Mouse (Mus musculus) cerebellum, adult 11 months (tissue): Measurements from ENCODE around the gene Macc1.

Source experiments
- DNase-seq: peaks from one replicate; pipeline ENCODE4 v3.0.0; 2022

Gene Macc1

DNA sequence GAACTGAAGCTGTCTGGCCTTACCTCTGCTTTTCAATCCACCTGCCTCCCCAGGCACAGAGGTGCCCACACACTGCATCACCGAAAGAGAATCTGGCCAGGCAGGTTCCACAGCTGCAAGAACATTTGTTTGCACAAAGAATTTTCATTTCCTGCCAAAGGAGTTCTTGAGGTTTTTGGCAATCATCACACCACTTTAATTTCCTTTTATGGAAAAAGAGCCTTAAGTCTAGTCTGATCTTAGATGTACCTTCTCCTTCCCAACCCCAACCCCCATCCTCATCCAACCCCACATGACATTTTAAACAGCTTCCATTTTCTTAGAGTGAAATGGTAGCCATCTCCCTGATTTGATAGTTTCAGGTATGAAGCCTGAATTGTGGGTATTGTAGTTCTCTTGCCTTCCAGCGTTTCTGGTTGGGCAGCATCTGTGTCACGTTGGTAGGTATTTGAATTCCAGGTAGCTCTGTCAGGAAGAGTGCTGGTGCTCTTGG is 76.2 kb downstream of the Macc1 start:
- no peak for DNase-seq

- DNase-seq: no peak
These were observed 84.1 kb downstream of the Macc1 start for GRCm38 (mm10) chr12:119398046-119398659.

DNA sequence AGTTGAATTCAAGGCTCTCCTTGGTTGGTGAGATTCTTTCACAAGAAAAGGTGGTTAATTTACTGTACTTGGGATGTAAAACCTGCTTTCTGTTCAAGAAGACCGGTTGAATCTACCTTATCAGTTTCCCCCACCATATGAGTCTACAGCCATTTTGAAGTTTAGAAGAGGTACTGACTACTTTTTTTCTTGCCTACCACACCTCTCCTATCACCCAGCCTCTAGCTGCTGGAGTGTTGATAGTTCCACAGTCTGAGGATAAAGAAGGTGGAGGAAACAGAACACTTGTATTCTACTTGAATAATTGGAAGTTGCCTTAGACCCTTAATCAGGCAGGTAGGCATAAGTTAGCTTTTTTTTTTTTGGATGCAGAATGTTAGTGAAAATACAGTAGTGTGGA is 88.2 kb downstream of the Macc1 start:
- DNase-seq: no peak

DNA sequence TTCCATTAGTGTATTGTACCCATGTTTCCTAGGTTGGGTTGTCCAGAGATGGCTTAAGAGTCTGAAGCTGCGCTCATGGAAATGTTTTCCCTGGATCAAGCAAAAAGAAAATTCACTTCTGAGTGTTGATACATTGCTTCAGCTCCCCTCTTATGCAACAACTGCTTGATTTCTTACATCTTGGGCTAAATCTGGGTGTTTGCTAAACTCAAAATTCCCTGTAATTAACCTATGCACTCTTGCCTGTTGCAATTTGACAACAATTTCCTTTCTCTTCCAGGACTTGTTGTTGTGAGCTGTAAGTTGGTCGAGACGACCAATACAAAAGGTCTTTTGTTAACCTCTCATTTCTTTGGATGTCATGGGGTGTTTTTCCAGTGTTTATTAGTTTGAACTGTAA is 88.7 kb downstream of the Macc1 start:
- no peak for DNase-seq

DNA sequence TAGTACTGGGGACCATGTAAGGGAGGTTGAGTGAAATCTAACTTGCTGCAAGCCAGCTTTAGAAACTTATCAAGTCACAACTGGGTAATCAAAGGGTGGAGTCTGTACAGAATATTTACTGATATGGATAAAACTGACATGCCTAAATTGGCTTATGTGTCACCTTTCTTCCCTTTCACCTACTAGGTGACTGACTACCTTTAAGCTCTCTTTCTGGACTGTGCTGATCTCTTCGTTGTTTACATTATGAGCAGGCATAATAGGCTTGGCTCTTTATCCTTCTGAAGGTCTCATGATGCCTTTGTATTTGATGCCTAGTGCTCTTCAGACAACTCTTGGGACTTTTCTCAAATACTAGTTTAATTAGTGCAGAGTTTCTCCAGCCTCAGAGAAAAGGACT is 90.7 kb downstream of the Macc1 start:
- no peak for DNase-seq

DNA sequence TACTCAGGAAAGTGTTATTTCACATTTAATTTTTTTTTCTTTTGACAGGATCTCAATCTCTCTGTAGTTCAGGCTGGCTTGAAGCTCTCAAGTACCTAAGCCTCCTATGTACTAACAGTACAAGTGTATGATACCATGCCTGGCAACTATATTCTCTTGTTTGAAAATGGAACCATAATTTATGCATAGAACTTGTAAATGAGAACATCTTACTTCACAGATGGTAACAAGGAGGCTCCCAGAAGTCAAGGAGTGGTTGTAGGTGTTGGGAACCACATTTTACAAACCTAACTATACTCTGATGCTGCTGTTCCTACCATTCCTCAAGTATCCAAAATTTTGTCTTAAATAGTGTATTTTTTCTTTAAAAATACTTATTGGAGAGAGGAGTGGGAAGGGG is 96.5 kb downstream of the Macc1 start:
- no peak for DNase-seq

- no peak for DNase-seq
These were observed 96.9 kb downstream of the Macc1 start for GRCm38 (mm10) chr12:119410956-119411355.

- DNase-seq: no peak
These were observed 97.9 kb downstream of the Macc1 start for GRCm38 (mm10) chr12:119411982-119412381.

GRCm38 (mm10) chr12:119415900-119416299 is 101.8 kb downstream of the Macc1 start:
- DNase-seq: no peak

DNA sequence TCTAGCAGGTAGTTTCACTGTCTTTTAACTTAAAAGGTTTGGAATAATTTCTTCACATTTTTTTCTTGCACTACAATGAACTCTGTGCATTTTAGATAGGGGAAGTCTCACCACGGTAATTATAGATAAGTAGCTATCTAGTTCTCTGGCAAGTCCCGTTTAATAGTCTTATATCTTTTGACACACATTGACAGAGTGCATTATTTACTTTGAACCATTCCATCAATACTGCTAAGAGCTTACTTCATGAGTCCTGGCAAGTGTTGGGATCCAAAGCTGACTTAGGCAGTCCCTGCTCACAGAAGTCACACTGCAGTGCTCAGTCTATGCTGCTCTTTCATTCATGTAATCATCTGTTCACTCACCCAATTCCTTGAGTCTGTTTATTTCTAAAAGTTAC is 111.7 kb downstream of the Macc1 start:
- no peak for DNase-seq

GRCm38 (mm10) chr12:119426182-119426886 is 112.3 kb downstream of the Macc1 start:
- no peak for DNase-seq

DNA sequence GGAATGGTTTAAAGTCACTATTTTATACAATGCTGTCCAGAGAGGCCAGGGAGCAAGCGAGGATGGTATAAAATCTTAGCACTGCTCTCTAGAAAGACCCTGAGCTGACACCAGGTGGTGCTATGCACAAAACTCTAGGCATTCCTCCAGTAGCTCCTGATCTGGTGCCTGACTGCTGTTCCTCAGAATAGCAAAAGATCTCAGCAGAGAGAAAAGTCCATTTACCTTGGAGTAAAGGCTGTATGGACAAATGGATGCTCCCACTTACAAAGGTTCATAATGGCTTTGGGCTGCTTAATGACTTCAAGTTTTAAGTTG is 112.8 kb downstream of the Macc1 start:
- no peak for DNase-seq

DNA sequence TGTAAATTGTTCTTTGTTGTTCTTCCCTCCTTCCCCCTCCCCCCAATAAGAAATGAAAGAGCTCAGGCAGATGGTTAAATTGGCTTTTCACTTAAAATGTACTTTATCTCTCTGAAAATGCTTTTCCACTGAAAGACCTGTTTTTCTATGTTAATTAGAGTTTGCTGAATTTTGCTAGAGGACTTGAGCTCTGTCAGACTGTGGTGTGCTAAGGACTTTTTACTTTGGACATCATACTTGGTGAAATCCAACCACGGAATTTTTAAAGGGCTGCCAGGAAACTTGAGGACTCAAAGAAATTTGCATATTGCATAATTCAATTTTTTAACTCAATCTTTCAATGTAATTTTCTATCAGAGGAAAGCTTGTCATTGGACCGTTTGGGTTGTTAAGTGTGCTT is 126.7 kb downstream of the Macc1 start:
- no peak for DNase-seq

- DNase-seq: no peak
These were observed 136.0 kb downstream of the Macc1 start for GRCm38 (mm10) chr12:119450116-119450515.

GRCm38 (mm10) chr12:119451232-119451631 is 137.2 kb downstream of the Macc1 start:
- DNase-seq: no peak

DNA sequence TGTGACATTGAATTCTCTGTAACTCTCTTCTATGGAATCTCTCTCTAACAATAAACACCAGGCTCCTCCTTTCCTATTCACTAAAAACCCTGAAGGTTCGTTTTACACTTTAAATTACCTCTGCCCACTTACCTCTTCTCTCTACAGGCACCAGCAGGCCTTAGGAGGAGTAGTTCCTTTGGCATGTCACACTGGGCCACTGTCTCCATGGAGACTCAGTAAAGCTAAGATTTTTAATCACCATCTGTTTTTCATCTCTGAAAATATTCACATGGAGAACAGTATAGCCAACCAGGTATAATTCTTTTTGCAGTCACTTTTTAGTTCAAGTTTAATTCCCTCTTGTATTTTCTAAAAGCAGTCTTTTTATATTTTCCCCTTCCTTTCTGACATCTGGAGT is 140.0 kb downstream of the Macc1 start:
- DNase-seq: no peak

DNA sequence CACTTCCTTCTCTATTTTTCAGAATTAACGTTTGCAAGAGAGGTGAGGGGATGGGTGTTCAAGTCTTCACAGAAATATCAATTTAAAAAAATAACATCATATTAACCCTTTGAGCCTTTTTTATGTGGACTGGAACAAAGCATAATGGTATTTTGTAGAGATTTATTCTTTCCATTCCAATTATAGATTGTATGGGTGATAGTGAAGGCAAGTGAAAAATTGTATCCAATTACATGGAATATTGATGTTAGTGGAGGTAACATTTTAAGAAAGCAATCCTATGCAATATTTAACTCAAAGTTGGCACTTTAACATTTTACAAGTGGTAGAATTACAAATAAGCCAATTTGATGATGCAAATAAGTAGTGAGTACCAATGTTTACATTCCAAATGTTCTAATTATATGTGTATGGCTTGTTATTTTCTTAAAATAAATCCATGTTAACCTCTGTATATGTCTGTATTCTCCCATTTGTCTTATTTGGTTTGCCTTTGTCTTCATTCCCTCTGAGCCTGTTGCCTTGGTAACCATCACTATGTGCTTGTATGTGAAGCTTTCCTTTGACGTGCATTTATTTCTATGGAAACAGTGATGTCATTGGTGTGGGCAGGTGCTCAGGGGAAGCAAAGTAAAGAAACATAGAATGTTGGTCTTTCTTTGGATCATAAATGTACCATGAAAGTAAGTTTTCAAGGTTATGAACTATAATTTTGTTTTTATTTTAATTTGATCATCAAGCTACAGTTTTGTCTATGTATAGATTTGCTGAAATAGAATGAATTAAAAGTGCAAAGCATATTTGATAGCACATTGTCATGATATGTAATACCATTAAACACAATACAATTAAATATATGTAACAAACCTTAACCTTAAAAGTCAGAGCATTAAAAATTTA is 150.2 kb downstream of the Macc1 start:
- no peak for DNase-seq

- no peak for DNase-seq
These were observed 150.8 kb downstream of the Macc1 start for GRCm38 (mm10) chr12:119464940-119465245.

GRCm38 (mm10) chr12:119467656-119468055 is 153.6 kb downstream of the Macc1 start:
- no peak for DNase-seq

DNA sequence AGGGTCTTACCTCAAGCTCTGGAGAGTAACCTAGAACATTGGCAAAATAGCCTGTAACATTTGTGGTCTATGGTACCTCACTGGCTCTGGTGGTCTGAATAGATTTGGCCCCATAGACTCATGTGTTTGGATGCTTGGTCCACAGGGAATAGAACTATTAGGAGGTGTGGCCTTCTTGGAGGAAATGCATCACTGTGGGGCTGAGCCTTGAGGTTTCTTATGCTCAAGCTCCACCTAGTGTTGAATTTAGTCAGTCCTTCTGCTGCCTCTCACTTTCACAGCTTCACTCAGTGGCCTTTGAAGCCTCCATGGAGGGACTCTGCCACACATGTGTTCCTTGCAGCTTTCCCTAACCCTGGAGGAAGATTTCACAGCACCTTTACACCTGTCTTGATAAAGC is 156.2 kb downstream of the Macc1 start:
- DNase-seq: no peak

DNA sequence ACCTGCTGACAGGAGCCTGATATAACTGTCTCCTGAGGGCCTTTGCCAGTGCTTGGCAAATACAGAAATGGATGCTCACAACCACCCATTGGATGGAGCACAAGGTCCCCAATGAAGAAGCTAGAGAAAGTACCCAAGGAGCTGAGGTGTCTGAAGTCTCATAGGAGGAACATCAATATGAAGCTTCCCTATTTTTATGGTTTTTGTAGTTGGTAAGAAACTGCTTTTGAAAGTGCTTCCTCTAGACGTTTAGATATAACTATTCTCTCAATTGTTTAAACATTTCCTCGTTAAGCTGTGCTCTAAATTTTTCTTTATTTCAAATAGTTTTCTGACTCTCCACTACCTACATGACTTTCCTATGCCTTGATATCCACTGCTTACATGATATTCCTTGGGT is 169.2 kb downstream of the Macc1 start:
- no peak for DNase-seq

GRCm38 (mm10) chr12:119483922-119484631 is 170.0 kb downstream of the Macc1 start:
- no peak for DNase-seq

DNA sequence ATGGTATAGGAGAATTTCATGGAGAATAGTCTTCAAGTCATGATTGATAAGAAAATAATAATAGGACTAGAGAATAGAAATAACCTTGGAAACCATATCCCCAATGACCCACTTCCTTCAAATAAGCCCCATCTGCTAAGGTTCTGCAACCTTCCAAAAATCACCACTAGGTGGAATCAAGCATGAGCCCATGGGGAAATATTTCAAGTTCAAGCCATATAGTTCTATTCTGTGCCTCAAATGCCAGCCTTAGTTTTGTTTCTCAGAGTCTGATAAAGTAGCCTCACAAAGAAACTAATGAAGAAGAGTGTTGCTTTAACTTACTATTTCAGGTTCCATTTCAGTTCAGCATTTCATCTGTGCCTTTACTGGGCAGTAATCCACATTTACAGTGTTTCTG is 197.1 kb downstream of the Macc1 start:
- no peak for DNase-seq
